Mouse (Mus musculus): Measurements from ENCODE around the gene Lta.
A peak's percentile ranks its signal among the peaks of the same experiment; 100 is the strongest.

Lta gene

DNA sequence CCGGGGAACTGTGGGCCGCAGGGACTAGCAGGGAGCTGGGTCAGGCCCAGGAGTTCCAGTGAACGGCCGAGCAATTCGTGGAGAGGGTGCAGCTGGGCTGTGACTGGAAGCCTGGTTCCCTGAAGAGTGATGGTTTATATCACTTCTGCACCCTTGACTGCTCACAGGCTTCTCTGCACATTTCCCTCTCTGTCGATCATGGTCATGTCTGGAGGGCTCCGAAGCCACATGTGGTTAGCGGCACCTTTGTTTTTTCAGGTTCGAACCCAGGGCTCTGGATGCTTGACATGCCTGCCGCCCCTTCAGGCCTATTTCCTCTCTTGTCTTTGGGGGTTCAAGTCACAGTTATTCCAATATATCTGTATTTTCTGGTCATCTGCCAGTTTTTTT is 224 bp upstream of the Lta start:
- DNase-seq, result no peak

DNA sequence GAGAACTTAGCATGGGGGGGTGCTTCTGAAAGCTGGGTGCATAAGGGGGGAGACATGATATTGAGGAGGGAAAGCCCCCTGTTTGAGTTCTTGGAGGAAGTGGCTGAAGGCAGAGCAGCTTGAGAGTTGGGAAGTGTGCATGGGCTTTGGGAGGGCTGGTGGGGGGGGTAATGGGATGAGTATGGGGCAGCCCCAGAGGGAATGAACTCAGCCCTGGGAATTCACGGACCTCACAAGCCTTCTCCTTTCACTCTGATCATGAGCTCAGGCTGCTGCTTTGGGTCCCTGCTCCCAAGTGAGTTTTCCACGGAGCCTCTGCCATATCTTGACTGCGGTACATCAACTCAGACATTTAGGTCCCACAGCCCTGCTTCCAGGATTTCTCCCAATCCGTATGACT is 2.7 kb downstream of the Lta start:
- no peak for DNase-seq

DNA sequence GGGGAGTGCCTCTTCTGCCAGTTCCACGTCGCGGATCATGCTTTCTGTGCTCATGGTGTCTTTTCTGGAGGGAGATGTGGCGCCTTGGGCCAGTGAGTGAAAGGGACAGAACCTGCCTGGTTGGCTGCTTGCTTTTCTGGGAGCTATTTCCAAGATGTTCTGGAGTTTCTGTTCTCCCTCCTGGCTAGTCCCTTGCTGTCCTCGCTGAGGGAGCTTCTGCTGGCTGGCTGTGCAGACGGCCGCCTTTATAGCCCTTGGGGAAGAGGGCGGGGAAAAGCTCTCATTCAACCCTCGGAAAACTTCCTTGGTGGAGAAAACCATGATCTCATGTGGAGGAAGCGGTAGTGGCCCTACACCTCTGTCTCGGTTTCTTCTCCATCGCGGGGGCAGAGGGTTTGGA is 3.4 kb downstream of the Lta start, which contains the start of gene Tnf:
Tnf (minus strand) TSS at position 221 of the 400 bp plus-strand sequence.
- DNase-seq, result no peak

DNA sequence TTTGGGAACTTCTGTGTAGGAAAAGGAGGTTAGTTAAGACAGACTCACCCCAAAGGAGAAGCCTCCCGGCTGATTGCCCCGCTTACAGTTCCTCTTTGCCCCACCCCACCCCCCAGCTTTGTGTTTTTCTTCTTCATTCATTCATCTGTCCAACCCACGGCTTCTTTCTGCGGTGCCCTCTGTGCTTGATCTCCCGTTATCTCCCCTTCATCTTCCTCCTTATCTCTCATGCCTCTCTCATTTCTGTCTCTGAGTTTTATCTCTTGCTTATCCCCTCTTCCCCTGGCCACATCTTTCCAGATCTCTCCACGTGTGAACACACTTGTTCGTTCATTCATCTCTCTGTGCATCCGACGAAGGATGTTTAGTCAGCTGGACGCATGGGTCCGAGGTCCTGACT is 4.0 kb downstream of the Lta start:
- DNase-seq, result no peak

DNA sequence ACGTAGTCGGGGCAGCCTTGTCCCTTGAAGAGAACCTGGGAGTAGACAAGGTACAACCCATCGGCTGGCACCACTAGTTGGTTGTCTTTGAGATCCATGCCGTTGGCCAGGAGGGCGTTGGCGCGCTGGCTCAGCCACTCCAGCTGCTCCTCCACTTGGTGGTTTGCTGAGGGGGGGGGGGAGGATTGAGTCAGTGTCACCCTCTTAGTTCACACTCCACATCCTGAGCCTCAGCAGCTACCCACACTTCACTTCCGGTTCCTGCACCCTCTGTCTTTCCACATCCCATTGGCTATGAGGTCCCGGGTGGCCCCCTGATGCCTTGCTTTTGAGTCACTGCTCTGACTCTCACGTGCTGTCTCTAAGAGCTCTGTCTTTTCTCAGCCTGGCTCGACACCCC is 4.8 kb downstream of the Lta start:
- no peak for DNase-seq

DNA sequence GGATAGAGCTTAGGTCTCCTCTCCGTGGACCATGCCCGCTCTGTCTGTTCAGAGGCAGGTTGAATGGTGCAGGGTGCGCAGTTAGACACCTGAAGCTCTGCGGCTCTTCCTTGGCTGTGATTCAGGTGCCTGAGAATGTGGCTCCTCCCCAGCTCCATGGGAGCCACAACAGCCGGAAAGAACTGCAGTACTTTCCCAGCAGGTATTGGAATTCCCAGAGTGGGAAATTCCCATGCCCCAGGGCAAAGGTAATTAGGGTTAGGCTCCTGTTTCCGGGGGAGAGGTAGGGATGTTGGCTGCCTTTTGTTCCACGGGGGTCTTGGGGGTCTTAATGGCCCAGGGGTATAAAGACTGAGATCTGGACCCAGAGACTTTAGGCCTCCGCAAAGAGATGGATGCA is 6.2 kb downstream of the Lta start:
- DNase-seq, result no peak

DNA sequence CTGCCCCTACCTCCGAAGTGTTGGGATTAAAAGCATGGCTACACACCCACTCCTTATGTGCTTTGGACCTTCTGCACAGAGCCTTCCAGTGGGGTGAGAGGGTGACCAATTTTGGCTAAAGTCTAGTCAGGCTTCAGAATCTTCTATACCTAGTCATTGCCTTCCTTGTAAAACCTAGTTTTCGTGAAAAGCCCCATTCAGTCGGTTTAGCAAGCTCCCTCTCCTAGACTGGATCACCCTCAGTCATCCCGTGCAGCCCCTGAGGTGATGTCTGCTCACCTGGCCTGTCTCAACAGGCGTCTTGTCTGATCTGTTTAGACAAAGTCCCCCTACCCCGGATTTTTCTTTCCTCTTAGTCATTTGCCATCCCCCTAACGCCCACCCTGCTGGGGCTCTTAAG is 7.1 kb downstream of the Lta start:
- no peak for DNase-seq

DNA sequence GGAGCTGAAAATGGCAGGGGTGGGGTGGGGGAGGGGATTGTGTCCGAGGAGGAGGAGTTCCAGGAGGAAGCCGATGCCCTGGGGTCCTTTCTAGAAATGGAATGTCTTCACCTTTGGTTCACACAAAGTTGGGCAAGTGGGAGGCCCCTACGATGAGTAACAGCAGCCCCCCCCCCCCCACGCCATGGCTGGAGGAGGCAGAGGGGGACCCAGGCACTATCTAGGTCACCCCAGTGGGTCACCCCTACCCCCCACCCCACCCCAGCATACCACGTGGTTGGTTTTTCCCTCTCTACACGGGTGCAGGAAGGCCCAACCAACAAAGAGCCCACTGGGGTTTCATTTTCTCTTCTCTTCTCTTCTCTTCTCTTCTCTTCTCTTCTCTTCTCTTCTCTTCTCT is 8.0 kb downstream of the Lta start:
- no peak for DNase-seq

DNA sequence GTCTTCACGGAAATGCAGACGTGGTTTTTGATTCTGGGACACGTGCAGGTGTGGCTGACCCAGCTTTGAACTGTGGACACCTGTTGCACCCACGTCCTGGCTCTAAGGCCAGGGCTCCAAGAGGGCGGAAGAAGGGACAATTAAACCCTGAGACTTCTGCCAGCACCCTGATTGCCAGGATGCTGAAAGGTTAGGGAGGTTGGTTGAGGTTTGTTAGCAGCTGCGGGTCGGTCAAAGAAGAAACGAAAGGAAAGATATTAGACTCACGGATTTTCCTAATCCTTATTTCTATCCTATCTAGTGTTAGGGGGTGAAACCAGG is 8.9 kb downstream of the Lta start:
- no peak for DNase-seq

DNA sequence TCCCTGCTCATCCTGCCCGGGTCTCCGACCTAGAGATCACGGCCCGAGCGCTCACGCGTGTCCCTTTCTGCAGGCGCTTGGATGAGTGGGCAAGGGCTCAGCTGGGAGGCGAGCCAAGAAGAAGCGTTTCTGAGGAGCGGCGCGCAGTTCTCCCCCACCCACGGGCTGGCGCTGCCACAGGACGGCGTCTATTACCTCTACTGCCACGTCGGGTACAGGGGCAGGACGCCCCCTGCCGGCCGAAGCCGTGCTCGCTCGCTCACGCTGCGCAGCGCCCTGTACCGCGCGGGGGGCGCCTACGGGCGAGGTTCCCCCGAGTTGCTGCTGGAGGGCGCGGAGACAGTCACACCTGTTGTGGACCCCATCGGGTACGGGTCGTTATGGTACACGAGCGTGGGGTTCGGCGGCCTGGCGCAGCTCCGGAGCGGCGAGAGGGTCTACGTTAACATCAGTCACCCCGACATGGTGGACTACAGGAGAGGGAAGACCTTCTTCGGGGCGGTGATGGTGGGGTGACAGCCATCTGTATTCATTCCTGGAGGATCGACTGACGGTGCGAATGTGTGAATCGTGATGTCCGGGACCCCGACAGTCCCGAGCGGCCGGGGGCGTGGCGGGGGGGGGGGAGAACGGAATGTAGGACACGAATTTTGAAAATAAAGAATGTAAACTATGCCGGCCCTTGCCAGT is 9.4 kb downstream of the Lta start:
- peak; percentile 39 to 68 for DNase-seq

DNA sequence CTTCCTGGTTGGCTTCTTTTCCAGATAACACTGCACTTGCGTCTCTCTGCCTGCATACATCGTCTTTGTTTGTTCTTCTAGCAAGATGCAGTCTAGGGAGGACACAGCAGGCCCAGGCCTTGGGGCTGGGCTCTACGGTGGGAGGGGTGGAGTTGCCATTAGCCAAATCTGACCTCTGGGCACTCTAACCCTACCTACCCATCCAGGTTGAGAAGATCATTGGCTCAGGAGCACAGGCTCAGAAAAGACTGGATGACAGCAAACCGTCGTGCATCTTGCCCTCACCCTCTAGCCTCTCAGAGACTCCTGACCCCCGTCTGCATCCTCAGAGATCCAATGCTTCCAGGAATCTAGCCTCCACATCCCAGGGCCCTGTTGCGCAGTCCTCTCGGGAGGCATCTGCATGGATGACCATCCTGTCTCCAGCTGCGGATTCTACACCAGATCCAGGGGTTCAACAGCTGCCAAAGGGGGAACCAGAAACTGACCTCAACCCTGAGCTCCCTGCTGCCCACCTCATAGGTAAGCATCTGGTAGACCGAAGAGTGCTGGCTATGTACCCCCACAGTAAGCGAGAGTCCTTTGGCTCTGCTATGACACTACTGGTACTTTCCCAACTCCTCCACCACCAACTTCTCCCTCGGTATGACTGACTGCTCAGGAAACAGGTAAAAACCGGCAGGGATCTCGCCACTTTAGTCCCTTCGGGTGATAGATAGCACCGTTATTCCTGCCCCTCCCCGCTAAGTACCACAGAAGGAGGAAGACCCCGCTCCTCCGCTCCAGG is 10.1 kb downstream of the Lta start:
- DNase-seq, result no peak

DNA sequence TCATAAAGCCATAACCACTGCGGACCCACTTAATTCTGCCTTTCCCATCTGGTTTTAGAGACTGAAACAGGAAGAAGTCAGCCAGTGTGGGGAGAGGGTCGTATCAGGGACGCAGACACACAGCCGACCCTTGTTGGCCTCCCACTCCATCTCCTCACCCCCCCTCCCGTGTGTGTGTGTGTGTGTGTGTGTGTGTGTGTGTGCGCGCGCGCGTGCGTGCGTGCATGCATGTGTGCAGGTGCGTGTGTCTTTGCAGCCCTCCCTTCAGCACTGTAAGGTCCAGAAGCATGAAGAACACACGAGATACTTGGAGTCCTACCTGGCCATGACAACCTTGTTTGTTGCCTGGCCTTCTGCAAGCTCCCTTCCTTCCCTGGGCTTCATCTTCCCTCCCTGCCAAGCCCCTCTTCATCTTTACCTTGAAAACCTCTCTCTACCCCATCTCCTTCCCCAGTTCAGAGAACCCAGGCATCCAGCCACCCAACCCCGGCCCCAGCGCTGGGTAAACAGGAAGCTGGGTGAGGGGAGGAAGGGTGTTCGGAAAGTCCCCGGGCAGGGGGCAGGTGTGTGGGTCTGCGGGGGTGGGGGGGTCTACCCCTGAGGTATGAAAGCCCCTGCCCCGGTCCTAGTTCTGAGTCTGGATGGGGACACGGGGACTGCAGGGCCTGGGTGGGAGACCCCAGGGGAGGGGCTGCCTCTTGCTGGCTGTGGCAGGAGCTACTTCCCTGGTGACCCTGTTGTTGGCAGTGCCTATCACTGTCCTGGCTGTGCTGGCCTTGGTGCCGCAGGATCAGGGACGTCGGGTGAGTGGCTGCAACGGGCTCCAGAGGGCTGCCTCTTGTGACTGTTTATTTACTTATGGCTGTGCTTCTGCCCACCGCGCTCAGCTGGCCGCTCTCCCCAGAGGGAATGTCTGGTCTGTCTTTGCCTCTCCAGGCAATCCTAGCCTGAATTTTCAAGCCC is 11.0 kb downstream of the Lta start, which contains the start of gene Ltb:
Ltb (plus strand) TSS at position 559 of the 963 bp plus-strand sequence.
- no peak for DNase-seq

DNA sequence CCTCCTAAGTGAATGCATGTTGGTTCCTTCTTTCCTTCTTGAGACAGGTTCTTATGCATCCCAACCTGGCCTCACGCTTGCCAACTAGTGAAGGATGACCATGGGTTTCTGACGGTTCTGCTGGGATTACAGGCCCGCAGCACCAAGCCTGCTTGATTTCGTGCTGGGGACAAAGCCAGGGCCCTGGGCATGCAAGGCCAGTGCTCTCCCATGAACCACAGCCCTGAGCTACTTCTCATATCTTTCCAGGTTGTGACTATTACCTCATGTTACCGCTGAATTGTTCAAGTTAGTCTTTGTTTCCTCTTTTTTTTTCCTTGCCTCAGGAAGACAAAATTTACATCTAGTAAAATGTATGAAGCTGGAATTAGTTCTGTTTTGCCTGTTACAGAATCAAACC is 12.2 kb downstream of the Lta start:
- DNase-seq, result no peak

DNA sequence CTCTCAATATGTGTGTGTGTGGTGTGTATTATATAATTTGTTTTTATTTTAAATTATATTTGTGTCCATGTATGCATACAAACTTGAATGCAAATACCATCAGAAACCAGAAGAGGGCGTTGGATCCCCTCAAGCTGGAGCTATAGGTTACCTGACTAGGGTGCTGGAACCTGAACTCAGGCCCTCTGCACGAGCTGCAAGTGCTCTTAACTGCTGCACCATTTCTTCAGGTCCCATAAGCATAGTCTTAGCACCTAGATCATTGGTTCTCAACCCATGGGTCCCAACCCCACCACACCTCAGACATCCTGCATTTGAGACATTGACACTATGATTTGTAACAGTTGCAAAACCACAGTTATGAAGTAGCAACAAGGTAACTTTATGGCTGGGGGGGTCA is 13.4 kb downstream of the Lta start:
- no peak for DNase-seq

DNA sequence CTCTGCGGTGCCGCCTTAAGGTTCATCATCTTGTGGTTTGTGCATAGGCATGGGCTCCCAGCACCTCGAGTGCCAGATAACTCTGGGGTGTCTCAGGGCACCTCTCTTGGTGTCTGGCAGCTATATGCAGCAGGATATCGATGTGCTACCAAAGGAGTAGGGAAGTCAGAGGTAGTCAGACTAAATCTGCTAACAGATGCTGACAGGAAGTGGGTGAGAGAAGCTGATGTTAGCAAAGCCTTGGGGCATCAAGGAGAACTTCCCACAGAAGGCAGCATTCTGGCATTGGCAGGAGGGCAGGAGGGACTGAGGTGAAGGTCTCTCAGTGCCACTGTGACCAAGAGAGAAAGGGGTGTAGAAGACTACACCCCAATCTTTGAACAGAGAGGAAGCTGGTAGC is 15.1 kb downstream of the Lta start:
- DNase-seq, result no peak

DNA sequence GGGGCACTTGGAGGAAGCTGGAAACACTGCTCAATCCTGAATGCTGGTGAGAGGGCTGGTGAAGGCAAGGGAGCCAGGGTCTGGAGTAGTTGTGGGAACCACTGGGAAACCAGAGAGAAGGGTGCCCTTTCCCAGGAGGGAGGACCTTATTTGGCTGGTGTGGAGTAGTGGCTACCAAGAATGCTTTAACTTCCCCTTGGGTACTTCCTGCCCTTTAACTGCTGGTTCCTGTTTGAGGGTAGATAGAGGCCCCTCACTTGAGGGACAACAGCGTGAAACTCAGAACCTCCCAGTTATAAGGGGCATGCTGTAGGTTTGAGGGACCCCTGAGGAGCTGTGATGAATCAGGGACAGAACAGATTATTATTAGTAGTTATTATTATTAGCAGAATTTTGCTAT is 16.0 kb downstream of the Lta start:
- no peak for DNase-seq

DNA sequence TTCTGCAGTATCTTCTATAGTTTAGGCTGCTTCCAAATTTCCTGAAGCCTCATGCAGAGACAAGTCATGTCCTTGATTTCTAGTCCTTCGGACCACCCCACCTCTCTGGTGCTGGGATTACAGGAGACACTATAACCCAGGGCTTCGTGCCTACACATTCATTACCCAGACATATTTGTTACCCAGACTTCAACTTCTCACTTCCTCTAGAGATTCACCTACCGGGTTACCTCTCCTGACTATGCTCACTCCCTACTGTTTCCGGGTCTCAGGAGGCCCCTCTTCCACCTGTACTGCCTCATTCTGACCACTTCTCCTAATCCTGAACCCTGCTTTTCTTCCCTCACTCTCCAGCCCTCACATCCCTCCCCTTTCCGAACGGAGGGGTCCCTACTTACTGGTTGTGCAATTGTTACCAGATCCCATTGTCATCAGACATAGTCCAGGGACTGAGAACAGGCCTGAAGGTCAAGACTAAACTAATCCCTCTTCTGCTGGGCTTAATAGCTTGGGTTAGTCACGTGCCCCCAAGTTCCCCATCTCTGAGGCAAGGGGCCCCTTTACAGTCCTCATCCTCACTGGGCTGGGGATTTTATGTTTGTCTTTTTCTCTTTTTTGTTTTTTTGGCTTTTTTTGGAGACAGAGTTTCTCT is 17.1 kb downstream of the Lta start, which contains the start of gene Lst1:
Lst1 (minus strand) TSS at position 481 of the 652 bp plus-strand sequence.
- no peak for DNase-seq

DNA sequence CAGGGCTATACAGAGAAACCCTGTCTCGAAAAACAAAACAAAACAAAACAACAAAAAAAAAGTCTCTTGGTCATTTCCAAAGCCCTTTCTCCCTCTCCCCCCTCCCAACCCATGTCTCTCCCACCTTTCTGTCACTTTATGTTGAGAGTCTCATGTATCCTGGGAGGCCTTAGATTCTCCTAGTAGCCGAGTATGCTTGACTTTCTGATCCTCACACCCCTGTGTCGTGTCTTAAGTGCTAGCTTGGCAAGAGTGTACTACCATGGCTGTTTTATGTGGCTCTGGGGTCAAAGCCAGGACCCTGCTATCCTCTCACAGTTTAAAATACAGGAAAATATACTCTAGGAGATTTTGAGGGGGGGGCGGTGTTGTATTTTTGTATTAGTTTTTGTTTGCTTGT is 17.8 kb downstream of the Lta start:
- no peak for DNase-seq

DNA sequence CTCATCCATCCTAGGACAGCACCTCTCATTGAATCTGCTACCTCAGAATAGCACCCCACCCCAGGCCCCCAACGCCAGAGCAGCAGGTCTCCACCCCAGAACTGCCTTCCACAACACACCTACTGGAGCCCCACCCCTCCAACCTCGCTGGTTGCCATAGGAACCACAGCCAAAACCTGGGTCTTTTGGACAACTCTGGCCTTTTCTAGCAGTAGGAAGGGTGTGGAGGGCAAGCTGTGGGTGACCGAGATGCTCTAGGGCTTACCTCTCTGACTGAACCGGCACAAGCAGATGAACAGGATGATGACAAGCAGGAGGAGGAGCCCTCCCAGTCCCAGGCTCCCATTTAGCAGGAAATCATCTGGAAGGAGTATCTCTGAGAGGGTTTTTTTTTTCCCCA is 18.5 kb downstream of the Lta start:
- DNase-seq, result no peak

DNA sequence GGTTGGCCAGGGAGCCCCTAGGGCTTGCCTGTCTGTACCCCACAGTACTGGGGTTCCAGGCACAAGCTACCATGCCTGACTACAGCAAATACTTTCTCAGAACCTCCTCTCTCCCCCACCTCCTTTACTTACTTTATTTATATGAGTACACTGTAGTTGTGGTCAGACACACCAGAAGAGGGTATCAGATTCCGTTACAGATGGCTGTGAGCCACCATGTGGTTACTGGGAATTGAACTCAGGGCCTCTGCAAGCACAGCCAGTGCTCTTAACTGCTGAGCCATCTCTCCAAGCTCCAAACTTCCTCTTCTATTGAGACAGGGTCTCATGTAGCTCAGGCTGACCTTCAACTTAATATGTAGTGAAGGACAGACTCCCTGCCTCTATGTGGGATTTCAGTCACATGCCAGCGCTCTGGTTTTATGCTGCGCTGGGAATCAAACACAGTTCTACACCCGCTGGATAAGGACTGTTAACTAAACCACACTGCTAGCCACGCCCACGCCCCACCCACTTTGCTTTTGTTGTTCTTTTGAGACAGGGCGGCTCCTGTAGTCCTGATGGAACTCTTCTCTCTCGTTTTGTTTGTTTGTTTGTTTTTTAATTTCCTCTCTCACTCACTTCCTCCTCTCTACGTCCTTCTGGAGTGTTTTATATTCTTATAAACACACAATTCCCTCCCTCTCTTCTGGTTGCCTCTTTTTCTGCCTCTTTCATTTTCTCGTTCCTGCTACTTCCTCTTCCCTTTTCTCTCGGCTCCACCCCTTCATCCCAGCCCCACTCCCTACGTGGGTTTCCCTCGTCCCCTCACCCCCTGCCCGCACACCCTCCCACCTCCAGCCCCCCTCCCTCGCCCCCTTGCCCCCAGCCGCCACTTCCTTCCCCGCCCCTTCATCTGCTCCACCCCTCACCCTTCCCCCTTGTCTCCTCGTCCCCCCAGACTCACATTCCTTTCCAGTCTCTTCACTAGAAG is 19.2 kb downstream of the Lta start:
- no peak for DNase-seq

DNA sequence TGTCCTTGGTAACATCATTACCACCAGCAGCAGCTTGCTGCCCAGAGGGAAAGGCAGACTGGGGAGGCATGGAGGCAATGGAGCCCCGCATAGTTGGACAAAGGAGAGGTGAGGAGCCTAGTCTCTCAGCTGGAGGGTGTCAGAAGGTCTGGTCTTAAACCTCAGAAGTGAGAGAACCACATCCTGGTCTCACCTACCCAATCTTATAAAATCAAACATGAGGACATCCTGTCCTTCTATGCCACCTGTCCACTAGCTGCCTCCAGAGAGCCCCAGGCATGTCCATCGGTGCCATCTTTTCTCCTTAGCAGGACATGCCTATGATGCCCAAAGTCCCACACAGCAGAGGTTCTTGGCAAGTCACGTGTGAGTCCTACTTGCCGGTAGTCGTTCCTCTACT is 25.1 kb downstream of the Lta start:
- DNase-seq, result no peak

DNA sequence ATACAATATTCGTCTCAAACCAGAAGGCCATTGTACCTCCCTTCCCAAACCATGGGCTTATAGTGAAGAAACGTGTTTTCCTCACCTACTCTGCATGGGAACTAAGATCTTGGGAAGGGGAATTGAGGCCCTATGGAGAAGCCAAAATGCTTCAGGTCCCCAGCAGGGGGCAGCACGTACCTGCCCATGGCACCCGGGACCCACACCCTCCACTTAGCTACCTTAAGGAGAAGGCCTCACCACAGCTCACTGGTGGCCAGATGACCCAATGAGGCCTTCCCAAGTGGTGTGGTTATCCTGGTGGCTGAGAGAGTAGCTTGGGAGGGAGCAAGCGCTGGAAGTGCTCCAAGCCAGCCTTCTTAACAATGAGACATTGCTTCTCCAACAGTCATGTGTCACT is 26.6 kb downstream of the Lta start:
- DNase-seq, result peak; percentile 28 to 49

Measured in cerebellum, postnatal 36 days (tissue).